Mouse (Mus musculus): ENCODE measurements around the gene Hspbp1. TPM values are rescaled to one million over a fixed set of nuclear protein-coding genes. Genes with fewer than 3 reads are reported as not detected.

Hspbp1 gene
- polyA plus RNA-seq (2016; fragmentation: Nextera tagmentation; extraction: Ambion mirVana), result 108 and 110 TPM in 2 replicates

- Histone ChIP-seq H3K27ac (peak within 1 kb of the TSS; percentile 75), H3K9me3 (replicated peaks) (no peaks in the 10 kb centered on the region), H3K4me1 (peaks cover 7% of the 10 kb centered on the region), H3K27me3 (no peaks in the 10 kb centered on the region), H3K9ac (peak within 1 kb of the TSS; percentile 57), H3K4me3 (peak within 1 kb of the TSS; percentile 66), H3K36me3 (peaks cover 21% of the 10 kb centered on the region), H3K4me2 (replicated peaks) (peak within 1 kb of the TSS; percentile 87)
- ATAC-seq (ENCODE audit: low FRiP score), result peak; percentile 98
- under 1% methylated on average over 32 of the region's 32 CpGs for WGBS
Observed at GRCm38 (mm10) chr7:4684632-4685417, at the start of gene Hspbp1. Gene Hspbp1 (minus strand): TSS chr7:4685068.

- ATAC-seq (ENCODE audit: low FRiP score), result no peak
- Histone ChIP-seq H3K36me3 (no peaks in the 10 kb centered on the region), H3K9me3 (replicated peaks) (no peaks in the 10 kb centered on the region), H3K4me3 (no peak overlapping the region), H3K4me2 (replicated peaks) (no peak overlapping the region), H3K27me3 (no peaks in the 10 kb centered on the region), H3K9ac (no peak overlapping the region), H3K4me1 (no peaks in the 10 kb centered on the region), H3K27ac (no peak overlapping the region)
- WGBS, result 72% methylated on average over 6 of the region's 6 CpGs
Observed at GRCm38 (mm10) chr7:4732968-4733392, 48.1 kb upstream of the Hspbp1 start.

- Histone ChIP-seq H3K9ac (no peak overlapping the region), H3K27me3 (no peaks in the 10 kb centered on the region), H3K27ac (no peak overlapping the region), H3K4me2 (replicated peaks) (no peak overlapping the region), H3K4me3 (no peak overlapping the region), H3K9me3 (replicated peaks) (no peaks in the 10 kb centered on the region), H3K4me1 (no peaks in the 10 kb centered on the region), H3K36me3 (no peaks in the 10 kb centered on the region)
- 84% methylated on average over 5 of the region's 5 CpGs for WGBS
- no peak for ATAC-seq (ENCODE audit: low FRiP score)
Observed at GRCm38 (mm10) chr7:4731090-4731489, 46.2 kb upstream of the Hspbp1 start.

- H3K9ac ChIP-seq, result no peak within 1 kb of the TSS
- no peak within 1 kb of the TSS for H3K4me2 ChIP-seq (replicated peaks)
- H3K27me3 ChIP-seq, result peaks cover 3% of the 10 kb centered on the region; the same call in 1 of the 2 replicates
- H3K27ac ChIP-seq, result no peak within 1 kb of the TSS
- 87% methylated on average over 7 of the region's 7 CpGs for WGBS
- no peaks in the 10 kb centered on the region for H3K9me3 ChIP-seq (replicated peaks)
- no peak for ATAC-seq (ENCODE audit: low FRiP score)
- no peak within 1 kb of the TSS for H3K4me3 ChIP-seq
- H3K36me3 ChIP-seq, result no peaks in the 10 kb centered on the region
- H3K4me1 ChIP-seq, result no peaks in the 10 kb centered on the region
Observed at GRCm38 (mm10) chr7:4725169-4725568, 40.3 kb upstream of the Hspbp1 start, which contains the start of gene Tmem150b. Gene Tmem150b (minus strand): TSS chr7:4725249.

GRCm38 (mm10) chr7:4724359-4724758 lies 39.5 kb upstream of the Hspbp1 start:
- Histone ChIP-seq H3K4me2 (replicated peaks) (no peak overlapping the region), H3K4me1 (no peaks in the 10 kb centered on the region), H3K9me3 (replicated peaks) (no peaks in the 10 kb centered on the region), H3K27me3 (peaks cover 3% of the 10 kb centered on the region; the same call in 1 of the 2 replicates), H3K27ac (no peak overlapping the region), H3K36me3 (no peaks in the 10 kb centered on the region), H3K4me3 (no peak overlapping the region), H3K9ac (no peak overlapping the region)
- 74% methylated on average over 3 of the region's 3 CpGs for WGBS
- no peak for ATAC-seq (ENCODE audit: low FRiP score)

- Histone ChIP-seq H3K4me2 (replicated peaks) (peak overlapping the region; percentile 51), H3K9me3 (replicated peaks) (no peaks in the 10 kb centered on the region), H3K27ac (no peak overlapping the region), H3K9ac (peak overlapping the region; percentile 43; the same call in 1 of the 2 replicates), H3K36me3 (no peaks in the 10 kb centered on the region), H3K4me1 (no peaks in the 10 kb centered on the region), H3K27me3 (peaks cover 3% of the 10 kb centered on the region; the same call in 1 of the 2 replicates), H3K4me3 (peak overlapping the region; percentile 19; the same call in 1 of the 2 replicates)
- WGBS, result 37% methylated on average over 12 of the region's 12 CpGs
- ATAC-seq (ENCODE audit: low FRiP score), result 0 out of 2 replicates have a peak, but pooled peaks have one; percentile 51
Observed at GRCm38 (mm10) chr7:4723508-4723907, 38.6 kb upstream of the Hspbp1 start.

- peaks cover 30% of the 10 kb centered on the region for H3K36me3 ChIP-seq
- H3K4me2 ChIP-seq (replicated peaks), result no peak overlapping the region
- no peaks in the 10 kb centered on the region for H3K27me3 ChIP-seq
- no peak for ATAC-seq (ENCODE audit: low FRiP score)
- 96% methylated on average over 3 of the region's 3 CpGs for WGBS
- no peak overlapping the region for H3K4me3 ChIP-seq
- H3K4me1 ChIP-seq, result no peaks in the 10 kb centered on the region
- no peak overlapping the region for H3K27ac ChIP-seq
- H3K9ac ChIP-seq, result no peak overlapping the region
- H3K9me3 ChIP-seq (replicated peaks), result no peaks in the 10 kb centered on the region
Observed at GRCm38 (mm10) chr7:4719276-4719675, 34.4 kb upstream of the Hspbp1 start.

- ATAC-seq (ENCODE audit: low FRiP score), result no peak
- 74% methylated on average over 6 of the region's 6 CpGs for WGBS
- peaks cover 54% of the 10 kb centered on the region for H3K36me3 ChIP-seq
Observed at GRCm38 (mm10) chr7:4716955-4717354, 32.1 kb upstream of the Hspbp1 start.

GRCm38 (mm10) chr7:4712594-4712993 lies 27.7 kb upstream of the Hspbp1 start:
- Histone ChIP-seq H3K4me3 (no peak overlapping the region), H3K36me3 (peaks cover 97% of the 10 kb centered on the region), H3K9me3 (replicated peaks) (no peaks in the 10 kb centered on the region), H3K27me3 (no peaks in the 10 kb centered on the region), H3K4me2 (replicated peaks) (no peak overlapping the region), H3K9ac (no peak overlapping the region), H3K4me1 (no peaks in the 10 kb centered on the region), H3K27ac (no peak overlapping the region)
- ATAC-seq (ENCODE audit: low FRiP score), result no peak
- 91% methylated on average over 3 of the region's 3 CpGs for WGBS

More at GRCm38 (mm10) chr7:4716955-4717354, 32.1 kb upstream of the Hspbp1 start:
- Histone ChIP-seq H3K4me2 (replicated peaks) (no peak overlapping the region), H3K4me3 (no peak overlapping the region), H3K27ac (no peak overlapping the region), H3K9ac (no peak overlapping the region), H3K27me3 (no peaks in the 10 kb centered on the region), H3K4me1 (no peaks in the 10 kb centered on the region), H3K9me3 (replicated peaks) (no peaks in the 10 kb centered on the region)

- H3K9me3 ChIP-seq (replicated peaks), result no peaks in the 10 kb centered on the region
- H3K36me3 ChIP-seq, result peaks cover 93% of the 10 kb centered on the region
- no peak overlapping the region for H3K4me2 ChIP-seq (replicated peaks)
- no peak for ATAC-seq (ENCODE audit: low FRiP score)
- H3K4me1 ChIP-seq, result peaks cover 5% of the 10 kb centered on the region; the same call in 1 of the 2 replicates
- WGBS, result 39% methylated on average over 18 of the region's 18 CpGs
- H3K4me3 ChIP-seq, result no peak overlapping the region
- H3K9ac ChIP-seq, result no peak overlapping the region
- H3K27me3 ChIP-seq, result no peaks in the 10 kb centered on the region
- no peak overlapping the region for H3K27ac ChIP-seq
Observed at GRCm38 (mm10) chr7:4705098-4705497, 20.2 kb upstream of the Hspbp1 start.

- Histone ChIP-seq H3K4me2 (replicated peaks) (no peak overlapping the region), H3K9ac (no peak overlapping the region), H3K9me3 (replicated peaks) (no peaks in the 10 kb centered on the region), H3K4me1 (peaks cover 5% of the 10 kb centered on the region; the same call in 1 of the 2 replicates), H3K27ac (no peak overlapping the region), H3K27me3 (no peaks in the 10 kb centered on the region), H3K36me3 (peaks cover 92% of the 10 kb centered on the region), H3K4me3 (no peak overlapping the region)
- no peak for ATAC-seq (ENCODE audit: low FRiP score)
- 96% methylated on average over 7 of the region's 7 CpGs for WGBS
Observed at GRCm38 (mm10) chr7:4703195-4703594, 18.3 kb upstream of the Hspbp1 start.

GRCm38 (mm10) chr7:4702334-4702733 lies 17.5 kb upstream of the Hspbp1 start:
- Histone ChIP-seq H3K9me3 (replicated peaks) (no peaks in the 10 kb centered on the region), H3K36me3 (peaks cover 91% of the 10 kb centered on the region), H3K4me3 (no peak overlapping the region), H3K27ac (no peak overlapping the region), H3K4me2 (replicated peaks) (no peak overlapping the region), H3K4me1 (peaks cover 5% of the 10 kb centered on the region; the same call in 1 of the 2 replicates), H3K27me3 (no peaks in the 10 kb centered on the region), H3K9ac (0 out of 2 replicates have a peak overlapping the region, but pooled peaks have one; percentile 8)
- no peak for ATAC-seq (ENCODE audit: low FRiP score)
- WGBS, result 32% methylated on average over 8 of the region's 8 CpGs

All from hindbrain, embryonic 12.5 days (tissue).